Mouse (Mus musculus): Measurements from ENCODE around the gene Dnajc5.

Gene Dnajc5

DNA sequence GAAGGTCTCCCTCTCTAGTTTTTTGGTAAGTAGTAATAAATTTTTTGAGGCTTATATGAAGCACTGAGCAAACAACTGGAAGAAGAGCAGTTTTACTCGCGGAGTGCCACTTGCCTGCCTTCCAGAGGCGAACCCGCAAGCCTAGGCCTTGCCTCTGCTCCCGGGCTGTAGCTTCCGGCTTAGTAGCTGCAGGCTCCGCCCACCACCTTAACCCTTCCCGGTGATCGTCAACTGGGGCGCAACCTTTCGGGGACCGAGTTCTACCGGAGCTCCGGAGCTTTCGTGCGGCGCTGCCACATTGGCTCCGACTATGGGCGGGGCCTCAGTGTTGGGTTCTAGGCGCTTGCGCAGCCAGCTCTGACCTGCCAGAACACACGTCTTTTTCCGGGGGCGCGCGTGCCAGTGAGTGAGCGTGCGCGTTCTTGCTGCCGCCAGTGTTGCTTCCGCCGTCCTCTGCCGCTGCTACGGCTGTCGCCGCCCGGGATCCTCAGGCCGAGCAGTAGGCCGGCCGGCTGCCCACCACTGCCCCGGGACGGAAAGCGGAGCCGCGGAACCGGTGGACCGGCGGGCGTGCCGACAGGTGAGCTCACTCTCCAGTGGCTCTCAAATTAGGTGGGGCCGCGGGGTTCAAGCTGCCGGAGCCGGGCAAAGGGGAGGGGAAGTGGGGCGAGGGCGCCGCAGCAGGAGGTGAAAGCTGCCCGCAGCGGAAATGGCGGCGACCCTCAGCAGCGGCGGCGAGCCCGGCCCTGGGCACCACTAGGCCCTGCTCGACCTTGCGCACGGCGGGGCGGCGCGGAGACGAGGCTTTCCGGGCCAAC lies at the start of gene Dnajc5:
TSS of gene Dnajc5 (plus strand) at position 368 of the 818 bp plus-strand sequence.
- peak; percentile 97 for DNase-seq (ENCODE audit: low spot score)

DNA sequence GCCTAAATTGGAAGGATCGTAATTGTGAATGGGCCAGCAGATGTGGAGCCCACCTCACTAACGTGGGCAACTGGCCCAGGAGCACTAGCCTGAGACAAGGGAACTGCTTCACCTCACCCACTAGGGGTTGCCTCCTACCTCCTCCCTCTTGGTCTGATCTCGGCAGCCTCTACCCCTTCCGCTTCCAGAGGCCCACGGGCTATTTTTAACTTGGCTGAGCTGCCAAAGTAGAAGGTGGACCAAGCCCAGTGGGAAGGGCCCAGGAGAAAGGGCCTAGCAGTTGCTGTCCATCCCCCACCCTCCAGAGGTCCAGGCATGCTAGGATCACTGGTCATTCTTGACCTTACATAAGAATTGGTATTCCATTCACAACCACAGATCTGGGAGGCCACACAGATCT lies 49.0 kb upstream of the Dnajc5 start:
- DNase-seq (ENCODE audit: low spot score): no peak

DNA sequence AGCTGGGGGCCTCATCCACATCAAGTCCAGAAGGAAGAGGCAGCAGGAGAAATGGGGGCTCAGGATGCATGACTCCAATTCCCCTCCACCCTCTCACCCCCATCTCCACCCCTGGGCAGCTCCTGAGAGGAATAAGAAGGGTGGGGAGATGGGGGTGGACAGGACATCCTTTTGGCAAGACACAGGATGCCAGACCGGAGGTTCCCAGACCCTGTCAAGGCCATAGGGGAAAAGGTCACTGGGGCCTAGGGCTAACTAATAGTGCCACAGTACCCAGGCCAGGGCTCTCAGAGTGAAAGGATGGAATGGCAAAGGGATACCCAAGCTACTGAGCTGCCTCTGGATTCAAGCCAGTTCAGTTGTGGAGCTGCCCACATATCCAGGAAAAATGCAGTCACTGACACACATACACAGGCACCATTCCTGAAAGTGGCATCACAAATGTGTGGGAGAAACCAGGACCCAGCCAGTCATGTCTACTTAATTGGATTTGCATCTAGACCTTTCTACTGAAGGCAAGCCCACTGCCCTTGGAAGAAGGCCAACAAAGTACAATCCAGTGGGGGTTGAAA lies 47.9 kb upstream of the Dnajc5 start:
- no peak for DNase-seq (ENCODE audit: low spot score)

DNA sequence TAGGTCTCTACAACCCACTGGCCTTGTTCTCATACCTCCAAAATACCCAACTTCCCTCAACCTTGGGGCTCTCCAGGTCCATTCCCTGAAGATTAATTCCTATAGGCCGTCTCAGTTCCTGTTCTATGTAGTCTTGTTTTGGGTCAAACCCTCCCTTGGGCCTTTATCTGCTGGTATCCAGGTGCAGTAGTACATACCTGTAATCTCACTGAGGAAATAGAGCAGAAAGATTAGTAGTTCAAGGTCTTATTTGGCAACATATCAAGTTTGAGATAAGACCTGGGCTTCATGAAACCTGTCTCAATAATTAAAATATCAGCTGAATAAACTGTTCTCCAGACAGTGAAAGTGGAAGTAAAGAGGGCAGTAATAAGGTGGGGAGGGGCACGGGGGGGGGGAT lies 37.2 kb upstream of the Dnajc5 start:
- no peak for DNase-seq (ENCODE audit: low spot score)

DNA sequence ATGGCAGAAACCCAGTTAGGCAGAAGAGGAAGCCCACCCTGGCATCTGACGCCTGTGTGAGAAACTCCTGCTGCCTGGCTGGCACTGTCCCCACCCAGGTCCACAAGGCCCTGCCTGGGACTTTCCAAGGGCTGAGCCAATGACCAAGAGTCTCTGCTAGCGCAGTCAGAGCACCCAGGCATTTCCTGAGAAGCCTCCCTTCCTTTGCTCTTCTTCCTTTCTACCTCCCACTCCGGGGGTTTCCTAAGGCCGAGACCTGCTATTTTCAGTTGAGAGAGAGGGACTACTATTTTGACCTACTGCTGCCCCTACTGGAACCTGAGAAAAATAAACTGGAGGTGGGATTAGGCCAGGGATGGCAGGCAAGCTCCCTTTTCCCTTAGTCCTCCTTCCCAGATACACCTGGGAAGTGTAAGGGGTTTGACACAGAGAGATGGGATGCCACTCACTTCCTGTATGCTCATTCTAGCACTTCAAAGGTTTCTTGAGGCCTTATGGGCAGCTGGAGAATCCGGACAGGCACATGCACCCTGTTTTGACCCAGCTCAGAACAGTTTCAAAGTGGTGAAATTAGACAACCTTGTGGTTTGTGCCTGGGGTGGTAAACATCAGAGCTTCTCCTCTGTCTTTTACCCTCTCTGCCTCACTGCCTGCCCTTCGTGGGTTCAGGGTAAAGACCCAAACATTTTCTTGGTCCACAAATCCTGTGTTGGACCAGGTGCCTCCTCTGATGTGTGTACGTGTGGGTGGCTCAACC lies 36.5 kb upstream of the Dnajc5 start:
- peak; percentile 60 for DNase-seq (ENCODE audit: low spot score)

DNA sequence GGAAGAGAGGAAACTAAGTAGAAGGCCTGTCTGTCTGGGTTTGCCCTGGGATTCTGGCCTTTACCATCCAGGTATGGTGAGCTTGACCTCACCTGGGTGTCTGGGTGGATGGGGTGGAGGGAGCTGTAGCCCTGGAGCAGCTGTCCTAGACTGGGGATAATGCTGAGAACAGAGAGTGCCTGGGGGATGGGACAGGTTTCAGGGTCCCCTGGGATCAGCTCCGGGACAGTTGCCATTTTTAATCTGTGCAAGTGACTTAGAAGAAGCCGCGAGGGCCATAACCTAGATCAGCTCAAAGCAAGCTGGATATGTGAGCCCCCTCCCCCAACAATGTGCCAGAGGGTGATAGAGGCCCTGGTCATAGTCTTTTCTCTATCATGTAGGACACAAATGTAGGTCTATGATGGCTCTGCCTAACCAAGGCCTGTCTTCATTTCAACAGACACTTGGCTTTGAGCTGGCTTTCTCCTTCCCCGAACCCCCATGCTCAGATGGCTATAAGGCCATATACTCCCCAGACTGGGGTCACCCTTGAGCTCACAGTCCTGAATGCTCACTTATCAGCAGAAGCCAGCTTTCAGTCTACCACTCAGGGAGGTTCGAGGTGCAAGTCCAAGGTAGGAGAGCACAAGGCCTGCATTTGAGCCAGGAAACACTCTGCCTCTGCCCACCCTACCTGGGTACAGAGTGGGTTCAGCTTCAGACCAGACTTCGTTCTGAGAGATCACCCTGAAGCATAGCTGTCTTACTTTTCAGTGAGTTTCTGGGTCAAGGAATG lies 35.6 kb upstream of the Dnajc5 start:
- DNase-seq (ENCODE audit: low spot score): peak; percentile 53

DNA sequence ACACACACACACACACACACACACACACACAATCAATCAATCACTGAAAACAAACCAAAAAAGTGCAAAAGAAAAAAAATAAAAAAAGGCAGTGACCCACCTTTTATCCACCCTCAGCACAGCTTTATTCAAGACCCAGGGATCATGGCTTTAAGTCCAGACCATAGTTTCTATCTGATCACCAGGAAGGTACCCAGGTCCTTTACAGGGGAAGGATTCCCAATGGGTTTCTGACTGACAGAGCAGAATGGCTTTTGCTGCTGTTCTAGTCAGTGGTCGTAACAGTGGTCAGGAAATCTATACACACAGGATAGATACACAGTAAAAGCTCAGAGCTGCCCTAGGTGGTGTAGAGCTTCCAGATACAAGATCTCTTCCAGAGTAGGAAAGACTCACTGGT lies 34.5 kb upstream of the Dnajc5 start:
- no peak for DNase-seq (ENCODE audit: low spot score)

DNA sequence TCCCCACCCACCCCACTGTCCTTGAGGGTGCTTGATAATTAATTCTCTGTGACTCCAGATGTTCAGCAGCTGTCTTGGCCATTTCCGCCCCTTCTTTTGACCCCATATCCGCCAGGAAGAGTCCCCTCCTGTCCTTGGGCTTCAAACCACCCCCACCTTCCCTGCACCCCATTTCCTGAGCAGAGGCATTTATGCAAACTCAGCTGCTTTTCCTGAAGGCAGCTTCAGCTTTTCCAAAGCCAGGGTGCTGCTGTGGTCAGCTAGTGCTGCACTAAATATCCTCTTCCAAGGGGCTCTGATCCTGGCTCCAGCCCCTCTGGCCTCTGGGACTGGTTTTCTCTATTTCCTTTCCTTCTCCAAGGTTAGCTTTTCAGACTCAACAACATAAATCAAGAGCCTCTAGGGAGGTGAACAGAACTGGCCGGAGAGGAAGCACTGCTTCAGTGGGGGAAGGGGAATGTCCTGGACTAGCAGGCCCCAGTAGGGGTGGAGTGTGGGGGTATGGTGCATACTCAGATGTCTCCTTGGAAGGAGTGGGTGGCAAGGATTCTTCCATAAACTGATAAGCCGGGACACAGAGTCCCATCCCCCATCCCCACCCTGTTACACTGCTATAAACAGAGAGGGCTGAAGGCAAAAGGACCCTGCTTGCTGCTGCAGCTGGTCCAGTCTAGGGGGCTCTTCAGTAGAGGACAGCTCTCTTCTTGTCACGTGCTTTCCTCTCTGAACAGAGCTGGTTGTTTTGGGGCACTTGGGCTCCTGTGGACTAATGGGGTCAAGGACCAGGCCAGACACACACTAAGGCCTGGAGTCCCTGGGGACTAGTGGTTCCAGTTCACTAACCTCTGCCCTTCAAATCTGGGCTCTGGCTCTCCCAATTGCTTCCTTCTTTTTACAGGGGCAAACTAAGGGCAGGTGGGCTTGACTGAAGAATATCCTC lies 32.7 kb upstream of the Dnajc5 start:
- DNase-seq (ENCODE audit: low spot score): peak; percentile 66

DNA sequence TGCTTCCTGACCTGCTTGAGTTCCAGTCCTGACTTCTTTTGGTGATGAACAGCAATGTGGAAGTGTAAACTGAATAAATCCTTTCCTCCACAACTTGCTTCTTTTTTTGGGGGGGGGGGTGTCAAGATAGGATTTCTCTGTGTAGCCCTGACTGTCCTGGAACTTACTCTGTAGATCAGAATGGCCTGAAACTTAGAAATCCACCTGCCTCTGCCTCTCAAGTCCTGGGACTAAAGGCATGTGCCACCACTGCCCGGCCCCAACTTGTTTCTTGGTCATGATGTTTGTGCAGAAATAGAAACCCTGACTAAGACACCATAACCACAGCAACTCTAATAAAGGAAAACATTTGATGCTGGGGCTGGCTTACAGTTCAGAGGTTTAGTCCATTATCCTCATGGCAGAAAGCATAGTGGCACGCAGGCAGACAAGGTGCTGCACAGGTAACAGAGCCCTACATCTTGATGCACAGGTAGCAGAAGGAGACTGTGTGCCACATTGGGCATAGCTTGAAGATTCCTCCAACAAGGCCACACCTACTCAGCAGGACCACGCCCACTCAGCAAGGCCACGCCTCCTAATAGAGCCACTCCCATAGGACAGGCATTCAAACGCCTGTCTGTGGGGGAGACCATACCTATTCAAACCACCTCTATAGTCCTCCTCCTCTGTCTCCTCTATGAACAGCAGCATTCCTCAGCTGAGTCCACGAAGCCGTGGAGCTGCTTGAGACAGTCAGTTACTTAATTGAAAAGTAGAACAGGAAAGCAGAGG lies 28.7 kb upstream of the Dnajc5 start:
- peak; percentile 61 for DNase-seq (ENCODE audit: low spot score)

DNA sequence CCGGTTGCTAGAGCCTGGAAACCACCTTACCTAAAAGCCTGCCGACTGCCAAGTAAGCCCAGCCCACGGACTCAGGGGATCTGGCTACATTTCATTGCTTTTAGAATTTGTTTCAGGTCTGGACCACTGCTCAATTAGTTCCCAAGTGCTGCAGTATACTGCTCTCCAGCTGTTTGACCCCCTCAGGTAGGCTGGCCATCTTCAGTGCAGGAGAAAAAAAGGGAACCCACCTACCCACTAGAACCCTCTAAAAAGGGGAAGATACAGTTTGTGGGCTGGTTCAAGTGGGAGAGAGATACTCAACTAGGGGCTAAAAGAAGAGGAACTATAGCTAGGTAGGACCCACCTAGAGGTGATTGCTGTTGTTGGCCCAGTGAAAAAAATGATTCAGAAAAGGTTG lies 28.1 kb upstream of the Dnajc5 start:
- DNase-seq (ENCODE audit: low spot score): no peak

DNA sequence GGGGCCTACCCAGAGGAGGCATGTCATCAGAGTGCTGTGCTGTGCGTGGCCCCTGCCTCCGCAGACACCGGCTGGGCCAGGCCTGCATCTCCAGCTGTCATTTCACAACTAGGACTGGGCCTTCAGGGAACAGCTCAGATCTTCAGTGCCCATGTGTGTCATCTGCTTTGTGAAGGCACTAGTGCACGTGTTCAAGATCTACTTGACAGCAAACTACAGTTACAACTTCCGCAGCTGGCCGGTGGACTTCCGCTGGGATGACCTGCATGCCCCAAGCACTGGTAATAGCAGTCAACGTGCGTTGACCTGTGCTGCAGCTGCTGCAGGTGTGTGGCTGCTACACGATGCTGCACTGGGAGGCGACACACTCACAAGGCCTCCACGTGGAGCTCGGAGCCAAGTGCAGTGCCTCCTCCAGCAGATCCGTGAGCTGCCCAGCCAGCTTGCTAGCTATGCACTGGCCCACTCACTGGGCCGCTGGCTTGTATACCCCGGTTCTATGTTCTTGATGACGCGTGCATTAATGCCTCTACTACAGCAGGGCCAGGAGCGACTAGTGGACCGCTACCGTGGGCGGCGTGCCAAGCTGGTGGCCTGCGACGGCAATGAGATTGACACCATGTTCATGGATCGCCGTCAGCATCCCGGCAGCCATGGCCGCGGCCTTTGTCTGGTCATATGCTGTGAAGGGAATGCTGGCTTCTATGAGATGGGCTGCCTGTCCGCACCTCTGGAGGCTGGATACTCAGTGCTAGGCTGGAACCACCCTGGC lies 26.9 kb upstream of the Dnajc5 start, which contains the start of gene Abhd16b:
TSS of gene Abhd16b (plus strand) at position 51 of the 772 bp plus-strand sequence.
- peak; percentile 64 for DNase-seq (ENCODE audit: low spot score)

DNA sequence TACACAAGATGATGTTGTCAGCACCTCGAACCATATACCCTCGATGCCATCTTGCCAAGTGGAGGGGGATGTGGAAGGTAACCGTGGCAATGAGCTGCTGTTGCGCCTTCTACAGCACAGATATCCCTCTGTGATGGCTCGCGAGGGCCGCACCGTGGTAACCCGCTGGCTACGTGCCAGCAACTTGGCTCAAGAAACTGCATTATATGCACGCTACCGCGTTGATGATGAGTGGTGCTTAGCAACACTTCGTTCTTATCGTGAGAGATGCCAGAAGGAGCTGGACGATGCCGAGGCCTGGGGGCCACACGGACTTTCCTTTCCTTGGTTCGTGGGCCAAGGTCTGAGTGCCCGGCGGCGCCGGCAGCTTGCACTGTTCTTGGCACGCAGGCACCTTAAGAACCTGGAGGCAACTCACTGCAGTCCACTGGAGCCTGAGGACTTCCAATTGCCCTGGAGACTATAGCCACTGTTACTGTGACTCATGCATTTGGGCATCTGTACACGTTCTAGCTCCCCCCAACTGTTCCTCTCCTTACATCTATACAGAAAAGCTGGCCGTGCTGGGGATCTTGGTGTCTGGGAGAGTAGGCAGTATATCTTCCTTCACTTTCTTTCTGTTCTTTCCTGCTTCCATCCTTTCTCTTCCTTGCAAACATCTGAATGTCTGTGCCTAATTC lies 25.9 kb upstream of the Dnajc5 start:
- peak; percentile 57 for DNase-seq (ENCODE audit: low spot score)

DNA sequence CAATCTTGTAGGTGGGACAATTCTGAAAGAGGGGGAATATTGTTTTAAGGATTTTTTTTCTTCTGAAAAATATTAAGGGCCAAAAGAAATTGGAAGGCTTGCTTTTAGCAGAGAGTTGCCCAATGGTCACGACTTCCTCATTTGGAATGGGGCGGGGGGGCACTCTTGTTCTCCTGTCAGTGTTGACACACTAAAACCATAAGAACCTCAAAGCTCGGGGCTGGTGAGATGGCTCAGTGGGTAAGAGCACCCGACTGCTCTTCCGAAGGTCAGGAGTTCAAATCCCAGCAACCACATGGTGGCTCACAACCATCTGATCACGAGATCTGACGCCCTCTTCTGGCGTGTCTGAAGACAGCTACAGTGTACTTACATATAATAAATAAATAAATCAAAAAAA lies 24.4 kb upstream of the Dnajc5 start:
- peak; percentile 45 for DNase-seq (ENCODE audit: low spot score)

DNA sequence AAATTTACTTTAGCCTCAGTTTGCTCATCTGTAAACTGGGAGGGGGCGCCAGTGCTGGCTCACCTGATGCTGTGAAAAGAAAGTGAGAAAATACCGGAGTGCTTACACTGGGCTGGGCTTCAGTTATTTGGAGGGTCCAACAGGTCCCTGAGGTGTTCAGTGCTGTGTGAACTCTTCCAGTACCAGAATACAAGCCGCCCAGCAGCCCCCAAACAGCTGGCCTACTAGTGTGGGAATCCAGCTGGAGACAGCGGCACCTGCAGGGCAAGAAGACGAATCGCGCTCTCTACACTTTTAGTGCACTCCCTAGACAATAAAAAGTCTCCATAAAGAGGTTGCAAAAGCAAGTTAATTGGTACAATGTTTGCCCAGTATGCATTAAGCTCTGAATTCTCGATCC lies 24.0 kb upstream of the Dnajc5 start:
- DNase-seq (ENCODE audit: low spot score): peak; percentile 88

DNA sequence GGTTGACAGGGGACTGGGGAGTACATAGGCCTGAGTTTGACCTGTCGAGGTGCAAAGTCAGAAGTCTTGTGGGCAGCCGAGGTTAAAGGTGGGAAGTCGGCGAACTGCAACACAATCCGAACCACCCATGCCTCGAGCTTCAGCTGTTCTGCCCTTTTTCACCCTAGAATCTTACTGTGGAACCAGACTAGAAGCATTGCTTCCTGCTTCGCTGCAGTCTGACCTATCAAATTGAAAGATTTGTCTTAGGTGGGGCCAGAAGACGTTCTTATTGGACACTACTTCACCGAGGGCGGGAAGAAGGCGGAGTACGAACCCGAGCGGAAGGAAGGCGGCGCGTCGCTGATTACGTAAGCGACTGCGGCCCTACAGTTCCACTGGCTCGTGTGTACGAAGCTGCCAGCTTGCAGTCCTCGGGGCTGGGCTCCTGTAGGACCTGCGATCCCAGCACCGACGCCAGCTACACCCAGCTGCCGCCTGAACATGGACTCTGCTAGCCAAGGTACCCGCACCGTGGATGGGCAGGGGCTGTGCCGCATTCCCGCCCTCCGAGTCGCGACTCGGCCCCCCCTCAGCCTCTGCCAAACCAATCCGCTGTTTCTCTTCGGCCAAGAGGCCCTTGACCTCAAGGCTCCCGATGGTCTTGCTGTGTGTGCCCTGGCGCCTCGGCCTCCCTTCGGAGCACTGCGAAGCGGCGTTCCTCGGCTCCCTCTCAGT lies 23.3 kb upstream of the Dnajc5 start, which contains the start of gene Tpd52l2:
TSS of gene Tpd52l2 (plus strand) at position 312 of the 717 bp plus-strand sequence.
- peak; percentile 90 for DNase-seq (ENCODE audit: low spot score)

DNA sequence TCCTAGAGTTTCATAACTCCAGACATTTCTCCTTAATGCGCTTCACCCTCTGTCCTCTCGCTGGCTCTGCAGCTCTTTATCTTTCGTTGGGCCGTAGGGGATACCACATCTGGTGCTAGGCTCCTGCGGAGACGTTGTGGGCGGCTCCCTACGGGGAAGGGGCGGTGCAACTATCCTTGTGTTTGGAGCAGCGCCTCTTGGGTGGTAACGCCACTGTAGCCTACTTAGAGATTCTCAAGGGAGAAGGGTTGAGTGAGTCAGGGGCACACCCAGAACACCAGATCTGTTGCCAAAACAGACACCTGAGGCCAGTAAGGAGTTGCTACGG lies 22.8 kb upstream of the Dnajc5 start:
- DNase-seq (ENCODE audit: low spot score): peak; percentile 75

DNA sequence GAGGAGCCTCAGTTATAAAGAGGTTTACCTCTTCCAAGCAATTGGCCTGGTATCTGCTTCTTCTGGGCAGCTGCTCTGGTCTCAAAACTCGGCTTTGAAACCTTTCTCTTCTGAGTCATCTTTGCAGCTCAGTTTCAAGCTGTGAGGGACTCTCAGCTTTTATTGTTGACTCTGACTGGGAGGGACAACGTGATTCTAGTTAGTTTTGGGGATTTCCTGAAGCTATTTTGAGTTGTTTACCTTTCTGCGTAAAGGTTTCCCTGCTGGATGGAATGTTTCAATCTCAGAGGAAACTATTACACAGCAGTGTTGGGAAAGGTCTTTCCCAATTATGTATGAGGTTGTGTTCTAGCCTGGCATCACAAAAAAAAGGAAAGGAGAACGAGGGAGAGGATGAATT lies 21.6 kb upstream of the Dnajc5 start:
- DNase-seq (ENCODE audit: low spot score): no peak

DNA sequence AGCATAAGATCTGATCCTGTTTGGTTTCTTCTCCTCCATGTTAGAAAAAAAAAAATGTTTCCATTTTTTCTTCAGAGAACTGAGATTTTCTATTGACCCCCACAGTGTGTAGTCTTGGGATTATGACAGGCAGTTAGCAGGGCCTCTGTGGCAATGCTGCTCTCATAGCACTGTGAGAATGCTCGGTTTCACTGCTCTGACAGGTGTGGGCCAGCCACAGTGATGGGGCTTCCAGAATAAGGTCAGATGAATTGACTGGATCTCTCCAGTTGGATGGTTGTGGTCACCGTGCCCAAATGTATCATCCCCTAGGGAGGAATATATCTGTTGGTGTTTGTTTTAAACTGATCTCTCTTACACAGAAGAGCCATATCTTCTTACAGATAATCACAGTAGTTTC lies 11.1 kb upstream of the Dnajc5 start:
- DNase-seq (ENCODE audit: low spot score): no peak
